Mouse (Mus musculus) B cell, adult 2 months (primary cell): ENCODE results near the gene Adh4.
"Not testable (repeated sequence)": the region's sequence is repeated elsewhere in the genome, so short reads cannot be mapped to it uniquely, and the experiment has no call there.

Experiments
- DNase-seq, 2 experiments: peaks; one replicate each; pipeline ENCODE4 v3.0.0; 2022

Adh4 gene

GRCm38 (mm10) chr3:138415121-138415690 is at the start of gene Adh4:
TSS of gene Adh4 (plus strand) at chr3:138415466.
- no peak for DNase-seq

GRCm38 (mm10) chr3:138366181-138366580 is 49.1 kb upstream of the Adh4 start:
- no peak for DNase-seq

GRCm38 (mm10) chr3:138369546-138369945 is 45.7 kb upstream of the Adh4 start:
- DNase-seq, result no peak

- not testable (repeated sequence) for DNase-seq
Measured at GRCm38 (mm10) chr3:138370289-138370688, 45.0 kb upstream of the Adh4 start.

- no peak for DNase-seq
Measured at GRCm38 (mm10) chr3:138373920-138374319, 41.3 kb upstream of the Adh4 start.

GRCm38 (mm10) chr3:138375148-138375547 is 40.1 kb upstream of the Adh4 start:
- no peak for DNase-seq

- DNase-seq, result no peak
Measured at GRCm38 (mm10) chr3:138381133-138381532, 34.1 kb upstream of the Adh4 start.

GRCm38 (mm10) chr3:138387155-138387554 is 28.1 kb upstream of the Adh4 start:
- no peak for DNase-seq

GRCm38 (mm10) chr3:138404872-138405271 is 10.4 kb upstream of the Adh4 start:
- DNase-seq, result no peak

GRCm38 (mm10) chr3:138405341-138405740 is 9.9 kb upstream of the Adh4 start:
- DNase-seq, result peak in 1 of 2 experiments; percentile 2

GRCm38 (mm10) chr3:138405840-138406239 is 9.4 kb upstream of the Adh4 start:
- no peak for DNase-seq

- DNase-seq, result no peak
Measured at GRCm38 (mm10) chr3:138407920-138408319, 7.3 kb upstream of the Adh4 start.

- DNase-seq, result no peak
Measured at GRCm38 (mm10) chr3:138409585-138409984, 5.7 kb upstream of the Adh4 start.

- DNase-seq, result no peak
Measured at GRCm38 (mm10) chr3:138410211-138410610, 5.1 kb upstream of the Adh4 start.

- DNase-seq, result no peak
Measured at GRCm38 (mm10) chr3:138419369-138419768, 4.1 kb downstream of the Adh4 start.

GRCm38 (mm10) chr3:138420385-138420784 is 5.1 kb downstream of the Adh4 start:
- DNase-seq, result no peak

- no peak for DNase-seq
Measured at GRCm38 (mm10) chr3:138423664-138424063, 8.4 kb downstream of the Adh4 start.

- no peak for DNase-seq
Measured at GRCm38 (mm10) chr3:138424247-138424646, 9.0 kb downstream of the Adh4 start.

GRCm38 (mm10) chr3:138430360-138430976 is 15.2 kb downstream of the Adh4 start:
- DNase-seq, result no peak

- no peak for DNase-seq
Measured at GRCm38 (mm10) chr3:138431835-138432234, 16.6 kb downstream of the Adh4 start.

- no peak for DNase-seq
Measured at GRCm38 (mm10) chr3:138438716-138439115, 23.4 kb downstream of the Adh4 start.

GRCm38 (mm10) chr3:138442203-138442602 is 26.9 kb downstream of the Adh4 start:
- no peak for DNase-seq

- DNase-seq, result peak; percentile 94 to 95
Measured at GRCm38 (mm10) chr3:138442612-138443464, 27.6 kb downstream of the Adh4 start, which contains the start of gene Adh5. TSS of gene Adh5 (plus strand) at chr3:138443093.

- DNase-seq, result no peak
Measured at GRCm38 (mm10) chr3:138443465-138443771, 28.2 kb downstream of the Adh4 start.
